Mouse (Mus musculus) erythroblast, adult 5-6 weeks (primary cell): ENCODE data around the gene Chp1. TPM values are rescaled to one million over a fixed set of nuclear protein-coding genes. Genes with fewer than 3 reads are reported as not detected.
A peak's percentile ranks its signal among the peaks of the same experiment; 100 is the strongest.
"Not testable (repeated sequence)": the region's sequence is repeated elsewhere in the genome, so short reads cannot be mapped to it uniquely, and the experiment has no call there.

ENCODE experiments used
- ATAC-seq: replicated peaks from 2 replicates; pipeline ENCODE4 v1.8.0; 2016; ENCODE audit warnings: moderate number of reproducible peaks, mild to moderate bottlenecking, moderate TSS enrichment, inconsistent platforms; ENCODE audit not compliant: poor library complexity, low FRiP score, severe bottlenecking
- total RNA-seq, 2 experiments: library from RNA; stranded (forward) in 1 of 2; stranded (reverse) in 1 of 2; fragments of 150-400 nt in 1 of 2; fragments of 200-764, 138-1000 nt in 1 of 2; gene quantifications; 2 replicates each; pipeline versions ENCODE4 v1.2.3 to v1.2.4; 2015 to 2017; ENCODE audit warnings: low replicate concordance in 2 of 2

The Chp1 gene
- total RNA-seq, 2 experiments from 2014 or later = 84.4 to 170 TPM

GRCm38 (mm10) chr2:119617841-119618198 lies 70.3 kb downstream of the Chp1 start:
- ATAC-seq = peak; percentile 58

DNA sequence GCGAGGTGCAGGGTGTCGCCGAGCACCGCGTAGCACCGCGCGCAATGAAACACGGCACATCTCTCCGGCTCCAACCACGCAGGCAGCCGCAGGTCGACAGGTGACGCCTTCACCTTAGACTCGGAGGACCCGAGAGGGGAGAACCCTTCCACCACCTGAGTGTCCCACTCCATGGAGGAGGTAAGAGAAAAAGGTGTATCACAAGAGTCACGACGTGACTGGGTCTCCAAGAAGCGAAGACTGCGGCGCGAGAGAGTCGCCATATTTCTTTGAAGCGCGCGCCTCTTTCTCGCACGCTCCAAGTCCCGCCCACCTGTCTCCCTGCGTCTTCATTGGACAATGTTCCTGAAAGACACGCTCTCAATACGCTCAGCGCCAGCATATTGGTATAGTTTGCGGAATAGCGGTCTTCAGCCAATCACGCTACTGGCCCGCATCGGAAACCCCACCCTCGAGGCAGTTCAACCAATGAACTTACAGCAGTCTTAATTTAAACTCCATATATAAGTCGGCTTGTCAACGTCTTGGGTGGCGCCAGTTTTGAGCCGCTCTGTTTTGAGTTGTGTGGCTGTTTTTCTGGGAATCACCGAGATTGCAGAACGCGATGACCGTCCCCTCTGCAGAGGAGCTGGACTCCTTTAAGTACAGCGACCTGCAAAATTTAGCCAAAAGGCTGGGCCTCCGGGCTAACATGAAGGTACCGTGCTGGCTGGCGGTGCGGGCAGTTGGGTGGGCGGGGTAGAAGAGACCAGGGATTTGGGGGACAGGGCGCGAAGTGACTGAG lies 70.9 kb downstream of the Chp1 start, which contains the start of the genes Nusap1 and Oip5:
Gene Nusap1 (plus strand): TSS at position 100 of the 784 bp plus-strand sequence.
Gene Oip5 (minus strand): TSS at position 271 of the 784 bp plus-strand sequence.
- peak; percentile 94 for ATAC-seq

DNA sequence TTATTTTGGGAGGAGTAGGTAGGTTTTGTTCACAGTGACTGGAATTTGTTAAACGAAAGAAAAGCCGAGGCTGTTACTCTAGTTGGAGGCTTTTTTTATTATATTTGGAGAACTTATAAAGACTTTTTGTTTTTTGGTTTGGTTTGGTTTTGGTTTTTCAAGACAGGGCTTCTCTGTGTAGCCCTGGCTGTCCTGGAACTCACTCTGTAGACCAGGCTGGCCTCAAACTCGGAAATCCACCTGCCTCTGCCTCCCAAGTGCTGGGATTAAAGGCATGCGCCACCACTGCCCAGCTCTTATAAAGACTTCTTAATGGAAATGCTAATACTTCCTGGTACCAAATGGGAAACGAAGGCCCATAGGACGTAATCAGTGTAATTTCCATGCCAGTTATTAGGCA lies 71.5 kb downstream of the Chp1 start:
- not testable (repeated sequence) for ATAC-seq

DNA sequence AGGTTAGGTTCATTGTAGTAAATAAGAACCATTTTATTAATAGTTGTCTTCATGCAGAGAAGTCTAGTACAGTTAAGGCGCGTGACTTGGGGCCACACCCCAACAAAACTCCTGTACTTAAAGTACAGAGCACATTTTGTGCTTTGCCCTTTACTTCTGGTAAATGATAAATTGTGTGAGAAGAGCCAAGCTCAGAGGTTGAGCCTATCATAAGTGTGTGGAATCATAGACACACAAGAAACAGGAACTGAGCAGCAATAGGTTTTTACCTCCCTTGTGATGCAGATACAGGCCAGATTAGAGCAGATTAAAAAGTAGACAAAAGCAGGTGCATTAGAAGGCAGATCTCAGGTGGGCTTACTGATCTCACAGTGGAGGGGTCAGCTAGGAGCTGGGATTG lies 73.8 kb downstream of the Chp1 start:
- no peak for ATAC-seq

Other genes with a start within 250 kb of the Chp1 start
- gene Dll4, start 221.9 kb upstream of the Chp1 start, total RNA-seq (2015; ENCODE audit: low replicate concordance) = not detected in 2 replicates
- not detected in 2 replicates for gene Dll4, start 221.9 kb upstream of the Chp1 start, total RNA-seq (2017; ENCODE audit: low replicate concordance)
- gene Chac1, start 196.5 kb upstream of the Chp1 start, total RNA-seq (2015; ENCODE audit: low replicate concordance) = 0.77 TPM in 1 of 2 replicates, not detected in the other
- gene Chac1, start 196.5 kb upstream of the Chp1 start, total RNA-seq (2017; ENCODE audit: low replicate concordance) = 0.42 and 1.0 TPM in 2 replicates
- 8.6 and 10.9 TPM in 2 replicates for gene Ino80, start 70.0 kb upstream of the Chp1 start, total RNA-seq (2015; ENCODE audit: low replicate concordance)
- 6.6 and 7.6 TPM in 2 replicates for gene Ino80, start 70.0 kb upstream of the Chp1 start, total RNA-seq (2017; ENCODE audit: low replicate concordance)
- gene Exd1, start 70 bp upstream of the Chp1 start, total RNA-seq (2015; ENCODE audit: low replicate concordance) = not detected in 2 replicates
- not detected in 2 replicates for gene Exd1, start 70 bp upstream of the Chp1 start, total RNA-seq (2017; ENCODE audit: low replicate concordance)
- 111 and 117 TPM in 2 replicates for gene Nusap1, start 70.6 kb downstream of the Chp1 start, total RNA-seq (2015; ENCODE audit: low replicate concordance)
- 137 and 150 TPM in 2 replicates for gene Nusap1, start 70.6 kb downstream of the Chp1 start, total RNA-seq (2017; ENCODE audit: low replicate concordance)
- 32.4 and 64.9 TPM in 2 replicates for gene Oip5, start 70.8 kb downstream of the Chp1 start, total RNA-seq (2015; ENCODE audit: low replicate concordance)
- gene Oip5, start 70.8 kb downstream of the Chp1 start, total RNA-seq (2017; ENCODE audit: low replicate concordance) = 62.0 and 66.3 TPM in 2 replicates
- gene Ndufaf1, start 115.1 kb downstream of the Chp1 start, total RNA-seq (2015; ENCODE audit: low replicate concordance) = 13.4 and 20.8 TPM in 2 replicates
- gene Ndufaf1, start 115.1 kb downstream of the Chp1 start, total RNA-seq (2017; ENCODE audit: low replicate concordance) = 3.3 and 7.3 TPM in 2 replicates
- gene Rtf1, start 127.4 kb downstream of the Chp1 start, total RNA-seq (2015; ENCODE audit: low replicate concordance) = 8.4 and 13.4 TPM in 2 replicates
- 13.8 and 16.9 TPM in 2 replicates for gene Rtf1, start 127.4 kb downstream of the Chp1 start, total RNA-seq (2017; ENCODE audit: low replicate concordance)
- gene Itpka, start 194.6 kb downstream of the Chp1 start, total RNA-seq (2015; ENCODE audit: low replicate concordance) = not detected in 2 replicates
- gene Itpka, start 194.6 kb downstream of the Chp1 start, total RNA-seq (2017; ENCODE audit: low replicate concordance) = not detected in 2 replicates
- not detected in 2 replicates for gene Ltk, start 212.7 kb downstream of the Chp1 start, total RNA-seq (2015; ENCODE audit: low replicate concordance)
- not detected in 2 replicates for gene Ltk, start 212.7 kb downstream of the Chp1 start, total RNA-seq (2017; ENCODE audit: low replicate concordance)
- gene Rpap1, start 239.8 kb downstream of the Chp1 start, total RNA-seq (2015; ENCODE audit: low replicate concordance) = 1.3 and 2.7 TPM in 2 replicates
- 0.51 and 0.84 TPM in 2 replicates for gene Rpap1, start 239.8 kb downstream of the Chp1 start, total RNA-seq (2017; ENCODE audit: low replicate concordance)